Mouse (Mus musculus): ENCODE results near the gene Coro1c. TPM values are rescaled to one million over a fixed set of nuclear protein-coding genes. Genes with fewer than 3 reads are reported as not detected.

Coro1c gene
- polyA plus RNA-seq, 1 experiment from 2014 or later: 91.1 TPM

- peaks cover 26% of the 10 kb centered on the region for H3K36me3 ChIP-seq
- ATAC-seq (ENCODE audit: insufficient number of reproducible peaks, insufficient read depth, low FRiP score, low TSS enrichment, low read depth): no peak
- no peaks in the 10 kb centered on the region for H3K27me3 ChIP-seq
- peaks cover 18% of the 10 kb centered on the region for H3K4me1 ChIP-seq (replicated peaks)
- H3K9me3 ChIP-seq: no peaks in the 10 kb centered on the region
- no peak overlapping the region for H3K9ac ChIP-seq (replicated peaks)
- no peak overlapping the region for H3K27ac ChIP-seq
- no peak overlapping the region for H3K4me2 ChIP-seq
- H3K4me3 ChIP-seq (replicated peaks): no peak overlapping the region
- 93% methylated on average over 10 of the region's 10 CpGs for WGBS
Measured at GRCm38 (mm10) chr5:113855117-113855516, 53.4 kb downstream of the Coro1c start.

- no peaks in the 10 kb centered on the region for H3K27me3 ChIP-seq
- WGBS: 51% methylated on average over 14 of the region's 14 CpGs
- H3K27ac ChIP-seq: no peak overlapping the region
- no peak overlapping the region for H3K4me3 ChIP-seq (replicated peaks)
- peaks cover 33% of the 10 kb centered on the region for H3K36me3 ChIP-seq
- no peaks in the 10 kb centered on the region for H3K9me3 ChIP-seq
- ATAC-seq (ENCODE audit: insufficient number of reproducible peaks, insufficient read depth, low FRiP score, low TSS enrichment, low read depth): no peak
- H3K4me1 ChIP-seq (replicated peaks): peaks cover 16% of the 10 kb centered on the region
- no peak overlapping the region for H3K9ac ChIP-seq (replicated peaks)
- no peak overlapping the region for H3K4me2 ChIP-seq
Measured at GRCm38 (mm10) chr5:113854494-113854893, 54.1 kb downstream of the Coro1c start.

- no peak overlapping the region for H3K27ac ChIP-seq
- H3K9ac ChIP-seq (replicated peaks): no peak overlapping the region
- H3K4me2 ChIP-seq: no peak overlapping the region
- 92% methylated on average over 10 of the region's 10 CpGs for WGBS
- peaks cover 41% of the 10 kb centered on the region for H3K36me3 ChIP-seq
- no peak overlapping the region for H3K4me3 ChIP-seq (replicated peaks)
- no peaks in the 10 kb centered on the region for H3K9me3 ChIP-seq
- ATAC-seq (ENCODE audit: insufficient number of reproducible peaks, insufficient read depth, low FRiP score, low TSS enrichment, low read depth): no peak
- no peaks in the 10 kb centered on the region for H3K27me3 ChIP-seq
- peaks cover 7% of the 10 kb centered on the region for H3K4me1 ChIP-seq (replicated peaks)
Measured at GRCm38 (mm10) chr5:113853541-113853940, 55.0 kb downstream of the Coro1c start.

GRCm38 (mm10) chr5:113852463-113852862 lies 56.1 kb downstream of the Coro1c start:
- Histone ChIP-seq H3K4me3 (replicated peaks) (no peak overlapping the region), H3K9ac (replicated peaks) (no peak overlapping the region), H3K4me1 (replicated peaks) (0 out of 2 replicates have a peak, but pooled peaks cover 4% of the 10 kb centered on the region), H3K27me3 (no peaks in the 10 kb centered on the region), H3K9me3 (no peaks in the 10 kb centered on the region), H3K4me2 (no peak overlapping the region), H3K27ac (no peak overlapping the region), H3K36me3 (peaks cover 52% of the 10 kb centered on the region)
- WGBS: 91% methylated on average over 7 of the region's 7 CpGs
- ATAC-seq (ENCODE audit: insufficient number of reproducible peaks, insufficient read depth, low FRiP score, low TSS enrichment, low read depth): no peak

GRCm38 (mm10) chr5:113850680-113851230 lies 57.8 kb downstream of the Coro1c start:
- Histone ChIP-seq H3K4me3 (replicated peaks) (no peak overlapping the region), H3K27ac (no peak overlapping the region), H3K36me3 (peaks cover 69% of the 10 kb centered on the region), H3K9ac (replicated peaks) (no peak overlapping the region), H3K27me3 (no peaks in the 10 kb centered on the region), H3K9me3 (no peaks in the 10 kb centered on the region), H3K4me2 (no peak overlapping the region), H3K4me1 (replicated peaks) (no peaks in the 10 kb centered on the region)
- no peak for ATAC-seq (ENCODE audit: insufficient number of reproducible peaks, insufficient read depth, low FRiP score, low TSS enrichment, low read depth)
- 75% methylated on average over 8 of the region's 8 CpGs for WGBS

GRCm38 (mm10) chr5:113847636-113848035 lies 60.9 kb downstream of the Coro1c start:
- ATAC-seq (ENCODE audit: insufficient number of reproducible peaks, insufficient read depth, low FRiP score, low TSS enrichment, low read depth): no peak
- H3K36me3 ChIP-seq: peaks cover 96% of the 10 kb centered on the region
- WGBS: 88% methylated on average over 9 of the region's 9 CpGs

GRCm38 (mm10) chr5:113846656-113847055 lies 61.9 kb downstream of the Coro1c start:
- Histone ChIP-seq H3K9me3 (no peaks in the 10 kb centered on the region), H3K27ac (no peak overlapping the region), H3K4me2 (no peak overlapping the region), H3K36me3 (peaks cover 98% of the 10 kb centered on the region), H3K27me3 (no peaks in the 10 kb centered on the region), H3K4me1 (replicated peaks) (peaks cover 1% of the 10 kb centered on the region; the same call in 1 of the 2 replicates), H3K4me3 (replicated peaks) (no peak overlapping the region), H3K9ac (replicated peaks) (no peak overlapping the region)
- 91% methylated on average over 8 of the region's 8 CpGs for WGBS
- no peak for ATAC-seq (ENCODE audit: insufficient number of reproducible peaks, insufficient read depth, low FRiP score, low TSS enrichment, low read depth)

More at GRCm38 (mm10) chr5:113847636-113848035, 60.9 kb downstream of the Coro1c start:
- Histone ChIP-seq H3K4me3 (replicated peaks) (no peak overlapping the region), H3K27me3 (no peaks in the 10 kb centered on the region), H3K9me3 (no peaks in the 10 kb centered on the region), H3K27ac (no peak overlapping the region), H3K4me1 (replicated peaks) (no peaks in the 10 kb centered on the region), H3K9ac (replicated peaks) (no peak overlapping the region), H3K4me2 (no peak overlapping the region)

- Histone ChIP-seq H3K27me3 (no peaks in the 10 kb centered on the region), H3K36me3 (peaks cover 88% of the 10 kb centered on the region), H3K4me3 (replicated peaks) (no peak overlapping the region), H3K9ac (replicated peaks) (no peak overlapping the region), H3K27ac (no peak overlapping the region), H3K4me2 (no peak overlapping the region), H3K9me3 (no peaks in the 10 kb centered on the region), H3K4me1 (replicated peaks) (peaks cover 5% of the 10 kb centered on the region; the same call in 1 of the 2 replicates)
- 91% methylated on average over 8 of the region's 8 CpGs for WGBS
- no peak for ATAC-seq (ENCODE audit: insufficient number of reproducible peaks, insufficient read depth, low FRiP score, low TSS enrichment, low read depth)
Measured at GRCm38 (mm10) chr5:113845627-113846026, 62.9 kb downstream of the Coro1c start.

GRCm38 (mm10) chr5:113844721-113845120 lies 63.8 kb downstream of the Coro1c start:
- no peak overlapping the region for H3K27ac ChIP-seq
- no peaks in the 10 kb centered on the region for H3K27me3 ChIP-seq
- peaks cover 5% of the 10 kb centered on the region; the same call in 1 of the 2 replicates for H3K4me1 ChIP-seq (replicated peaks)
- no peak overlapping the region for H3K4me2 ChIP-seq
- no peak overlapping the region for H3K9ac ChIP-seq (replicated peaks)
- no peaks in the 10 kb centered on the region for H3K9me3 ChIP-seq
- 63% methylated on average over 7 of the region's 7 CpGs for WGBS
- H3K4me3 ChIP-seq (replicated peaks): no peak overlapping the region
- H3K36me3 ChIP-seq: peaks cover 79% of the 10 kb centered on the region
- ATAC-seq (ENCODE audit: insufficient number of reproducible peaks, insufficient read depth, low FRiP score, low TSS enrichment, low read depth): no peak

GRCm38 (mm10) chr5:113844106-113844505 lies 64.5 kb downstream of the Coro1c start:
- 80% methylated on average over 15 of the region's 15 CpGs for WGBS
- H3K4me1 ChIP-seq (replicated peaks): peaks cover 5% of the 10 kb centered on the region; the same call in 1 of the 2 replicates

GRCm38 (mm10) chr5:113842906-113843305 lies 65.7 kb downstream of the Coro1c start:
- Histone ChIP-seq H3K9ac (replicated peaks) (no peak overlapping the region), H3K4me3 (replicated peaks) (no peak overlapping the region), H3K4me1 (replicated peaks) (peaks cover 5% of the 10 kb centered on the region; the same call in 1 of the 2 replicates), H3K4me2 (no peak overlapping the region), H3K9me3 (no peaks in the 10 kb centered on the region), H3K36me3 (peaks cover 62% of the 10 kb centered on the region), H3K27ac (no peak overlapping the region), H3K27me3 (no peaks in the 10 kb centered on the region)
- 94% methylated on average over 9 of the region's 9 CpGs for WGBS
- no peak for ATAC-seq (ENCODE audit: insufficient number of reproducible peaks, insufficient read depth, low FRiP score, low TSS enrichment, low read depth)

More at GRCm38 (mm10) chr5:113844106-113844505, 64.5 kb downstream of the Coro1c start:
- no peaks in the 10 kb centered on the region for H3K9me3 ChIP-seq
- H3K4me3 ChIP-seq (replicated peaks): no peak overlapping the region
- no peak for ATAC-seq (ENCODE audit: insufficient number of reproducible peaks, insufficient read depth, low FRiP score, low TSS enrichment, low read depth)
- H3K27me3 ChIP-seq: no peaks in the 10 kb centered on the region
- no peak overlapping the region for H3K9ac ChIP-seq (replicated peaks)
- H3K4me2 ChIP-seq: no peak overlapping the region
- 0 out of 2 replicates have a peak overlapping the region, but pooled peaks have one; percentile 19 for H3K27ac ChIP-seq
- peaks cover 73% of the 10 kb centered on the region for H3K36me3 ChIP-seq

GRCm38 (mm10) chr5:113842244-113842643 lies 66.3 kb downstream of the Coro1c start:
- Histone ChIP-seq H3K4me1 (replicated peaks) (peaks cover 5% of the 10 kb centered on the region; the same call in 1 of the 2 replicates), H3K27me3 (no peaks in the 10 kb centered on the region), H3K9ac (replicated peaks) (no peak overlapping the region), H3K36me3 (peaks cover 55% of the 10 kb centered on the region), H3K4me2 (no peak overlapping the region), H3K9me3 (no peaks in the 10 kb centered on the region), H3K4me3 (replicated peaks) (no peak overlapping the region), H3K27ac (no peak overlapping the region)
- ATAC-seq (ENCODE audit: insufficient number of reproducible peaks, insufficient read depth, low FRiP score, low TSS enrichment, low read depth): no peak
- 91% methylated on average over 9 of the region's 9 CpGs for WGBS
